Mouse (Mus musculus): ENCODE results near the gene Wrap73.

- TF ChIP-seq CTCF (IDR thresholded peaks at IDR 0.05; ENCODE audit: control insufficient read depth, insufficient read depth, insufficient replicate concordance, low read depth, low read length) = no peak
- TF ChIP-seq POLR2A (IDR thresholded peaks at IDR 0.05; ENCODE audit: control insufficient read depth, low read depth, low read length) = no peak
Observed at GRCm38 (mm10) chr4:154099361-154099760, 42.8 kb upstream of the Wrap73 start.

Measured in testis, adult 2 months (tissue).